Mouse (Mus musculus) intestine, postnatal 0 days (tissue): Measurements from ENCODE around the gene Plagl1. TPM values are rescaled to one million over a fixed set of nuclear protein-coding genes. Genes with fewer than 3 reads are reported as not detected.

Experiments
- ATAC-seq: fragments of 200-750 bp; cut with Nextera tagmentation; 2 replicates; pipeline ENCODE4 v1.8.0; 2017; ENCODE audit warnings: mild to moderate bottlenecking, moderate TSS enrichment, moderate library complexity
- H3K27ac ChIP-seq: fragments of 300-500 bp; sonication (generic); 2 replicates; pipeline ENCODE4 v1.5.1; 2014; ENCODE audit warnings: mild to moderate bottlenecking, low read depth, low read length, moderate library complexity
- H3K27me3 ChIP-seq: fragments of 300-500 bp; sonication (generic); replicated peaks from 2 replicates; pipeline ENCODE4 v1.6.1; 2014; ENCODE audit warnings: low read length, mixed read lengths; ENCODE audit not compliant: control insufficient read depth, insufficient read depth
- H3K36me3 ChIP-seq: fragments of 300-500 bp; sonication (generic); 2 replicates; pipeline ENCODE4 v1.6.1; 2014; ENCODE audit warnings: mild to moderate bottlenecking, moderate library complexity; ENCODE audit not compliant: control insufficient read depth, insufficient read depth
- H3K4me1 ChIP-seq: fragments of 300-500 bp; sonication (generic); replicated peaks from 2 replicates; pipeline ENCODE4 v1.6.1; 2014; ENCODE audit warnings: antibody characterized with exemption, low read length, mixed read lengths; ENCODE audit not compliant: control insufficient read depth, insufficient read depth
- H3K4me2 ChIP-seq: fragments of 300-500 bp; sonication (generic); replicated peaks from 2 replicates; pipeline ENCODE4 v1.6.1; 2014; ENCODE audit warnings: low read depth, mild to moderate bottlenecking, moderate library complexity
- H3K4me3 ChIP-seq: fragments of 300-500 bp; sonication (generic); 2 replicates; pipeline ENCODE4 v1.5.1; 2014; ENCODE audit warnings: low read depth, low read length
- H3K9ac ChIP-seq: fragments of 300-500 bp; sonication (generic); 2 replicates; pipeline ENCODE4 v1.6.1; 2014; ENCODE audit warnings: mild to moderate bottlenecking, low read depth, low read length
- H3K9me3 ChIP-seq: fragments of 300-500 bp; sonication (generic); 2 replicates; pipeline ENCODE4 v1.6.1; 2016; ENCODE audit warnings: mixed run types; ENCODE audit not compliant: control insufficient read depth
- CTCF ChIP-seq: sonication (generic); IDR thresholded peaks from 2 replicates; pipeline ENCODE4 v1.5.1; 2016; ENCODE audit warnings: low read depth, mild to moderate bottlenecking, control low read depth, antibody characterized with exemption, moderate library complexity
- WGBS: fragments of 180-500 bp; shearing (Covaris S2); extraction: QIAGEN DNeasy Blood & Tissue Kit; methylation state at CpG from one replicate; pipeline ENCODE4 v1.1.7; 2014; 5-methylcytosine and 5-hydroxymethylcytosine counted together
- polyA plus RNA-seq: library from polyadenylated mRNA; unstranded; fragments of >200 nt; fragmentation: Nextera tagmentation; extraction: Ambion mirVana; gene quantifications from 2 replicates; pipeline ENCODE4 v1.2.1, GENCODE M21; 2015

Gene Plagl1
- polyA plus RNA-seq, 1 experiment from 2014 or later, result 67.6 TPM

DNA sequence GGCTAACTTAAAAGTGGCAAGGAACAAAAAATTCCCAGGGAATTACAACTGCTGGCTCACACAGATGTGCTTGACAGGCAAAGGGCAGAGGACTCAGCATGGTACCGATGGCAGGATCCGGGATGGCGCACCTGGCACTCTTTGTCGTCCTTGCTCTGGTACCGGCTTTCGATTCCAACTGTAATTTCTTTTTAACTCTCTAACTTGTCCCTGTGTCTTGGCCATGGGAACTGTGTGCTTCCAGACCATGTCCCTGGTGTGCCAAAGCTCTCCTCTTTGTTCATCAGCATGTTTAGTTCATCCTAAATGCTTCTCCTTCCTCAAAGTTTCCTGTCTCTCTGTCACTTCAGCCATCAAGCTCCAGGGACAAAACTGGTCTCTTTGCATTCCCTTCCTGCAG lies 77.6 kb downstream of the Plagl1 start:
- Histone ChIP-seq H3K36me3 (no peaks in the 10 kb centered on the region), H3K4me1 (no peaks in the 10 kb centered on the region), H3K4me2 (no peak overlapping the region), H3K27me3 (no peaks in the 10 kb centered on the region), H3K27ac (no peak overlapping the region), H3K9me3 (no peaks in the 10 kb centered on the region), H3K4me3 (no peak overlapping the region), H3K9ac (no peak overlapping the region)
- 95% methylated on average over 6 of the region's 6 CpGs for WGBS
- no peak for ATAC-seq
- TF ChIP-seq CTCF, result no peak

DNA sequence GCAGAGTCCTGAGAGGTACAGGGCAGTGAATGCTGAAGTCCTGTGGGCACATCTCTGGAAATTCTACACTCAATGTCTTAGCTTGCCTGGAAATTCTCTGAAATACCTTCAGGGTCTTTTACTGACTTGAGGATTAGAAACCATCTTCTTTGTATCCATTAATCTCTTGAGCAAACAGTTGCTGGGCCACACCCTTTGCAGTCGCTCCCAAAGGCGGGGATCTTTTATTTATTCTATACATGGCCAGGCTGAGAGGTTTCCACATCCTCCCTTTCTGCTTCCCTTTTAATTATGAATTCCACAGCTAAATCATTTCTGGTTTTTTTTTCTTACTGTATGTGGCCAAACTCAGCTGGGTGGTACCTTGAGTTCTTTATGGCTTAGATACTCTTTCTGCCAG lies 80.1 kb downstream of the Plagl1 start:
- H3K4me2 ChIP-seq, result no peak overlapping the region
- H3K4me3 ChIP-seq, result no peak overlapping the region
- H3K9me3 ChIP-seq, result no peaks in the 10 kb centered on the region
- no peaks in the 10 kb centered on the region for H3K27me3 ChIP-seq
- H3K36me3 ChIP-seq, result no peaks in the 10 kb centered on the region
- no peak overlapping the region for H3K9ac ChIP-seq
- H3K27ac ChIP-seq, result no peak overlapping the region
- ATAC-seq, result no peak
- no peak for TF ChIP-seq CTCF
- 23% methylated on average over 2 of the region's 2 CpGs for WGBS
- no peaks in the 10 kb centered on the region for H3K4me1 ChIP-seq

DNA sequence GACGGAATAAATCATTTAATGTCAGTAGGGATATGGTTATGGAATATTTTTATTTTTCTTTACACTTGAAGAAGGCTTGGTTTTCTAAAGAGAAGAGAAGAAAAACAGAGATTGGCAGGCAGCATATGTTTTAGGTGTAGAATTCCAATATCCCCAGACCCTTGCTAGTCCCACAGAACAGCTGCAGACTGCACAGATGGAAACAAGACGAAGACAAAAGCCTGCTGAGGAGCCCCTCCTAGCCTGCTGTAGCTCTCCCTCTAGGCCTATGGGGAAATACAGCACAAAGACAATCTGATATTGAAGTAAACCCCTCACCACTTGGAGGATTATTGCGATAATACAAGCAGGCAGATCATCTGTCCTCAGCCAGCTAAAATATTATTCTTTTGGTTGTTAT lies 90.1 kb downstream of the Plagl1 start:
- H3K27me3 ChIP-seq, result no peaks in the 10 kb centered on the region
- H3K36me3 ChIP-seq, result no peaks in the 10 kb centered on the region
- H3K4me2 ChIP-seq, result no peak overlapping the region
- no peaks in the 10 kb centered on the region for H3K9me3 ChIP-seq
- H3K4me3 ChIP-seq, result no peak overlapping the region
- no peak for TF ChIP-seq CTCF
- WGBS, result 76% methylated on average over 3 of the region's 3 CpGs
- no peak overlapping the region for H3K27ac ChIP-seq
- no peaks in the 10 kb centered on the region for H3K4me1 ChIP-seq
- H3K9ac ChIP-seq, result no peak overlapping the region
- no peak for ATAC-seq

DNA sequence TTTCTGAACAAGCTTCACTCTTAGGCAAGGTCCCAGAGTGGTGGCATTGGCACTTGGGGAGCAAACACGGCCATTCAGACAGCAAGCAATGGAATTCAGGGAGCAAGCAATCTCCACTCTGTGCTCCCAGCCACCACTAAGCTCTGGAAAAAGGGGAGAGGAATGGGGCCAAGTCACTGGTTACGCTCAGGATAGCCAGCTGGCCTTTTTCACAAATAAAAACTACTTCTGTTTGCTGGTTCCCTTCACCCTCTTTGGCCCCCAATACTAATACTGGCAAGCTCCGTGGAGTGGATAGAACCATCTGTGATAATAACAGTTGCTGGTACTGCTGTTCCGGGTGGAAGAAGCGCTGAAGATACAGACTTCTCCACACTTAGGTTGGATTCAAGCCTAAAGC lies 91.0 kb downstream of the Plagl1 start:
- Histone ChIP-seq H3K4me2 (no peak overlapping the region), H3K4me1 (no peaks in the 10 kb centered on the region), H3K4me3 (no peak overlapping the region), H3K9ac (no peak overlapping the region), H3K27me3 (no peaks in the 10 kb centered on the region), H3K36me3 (no peaks in the 10 kb centered on the region), H3K27ac (no peak overlapping the region), H3K9me3 (no peaks in the 10 kb centered on the region)
- 64% methylated on average over 5 of the region's 5 CpGs for WGBS
- no peak for TF ChIP-seq CTCF
- ATAC-seq, result no peak

DNA sequence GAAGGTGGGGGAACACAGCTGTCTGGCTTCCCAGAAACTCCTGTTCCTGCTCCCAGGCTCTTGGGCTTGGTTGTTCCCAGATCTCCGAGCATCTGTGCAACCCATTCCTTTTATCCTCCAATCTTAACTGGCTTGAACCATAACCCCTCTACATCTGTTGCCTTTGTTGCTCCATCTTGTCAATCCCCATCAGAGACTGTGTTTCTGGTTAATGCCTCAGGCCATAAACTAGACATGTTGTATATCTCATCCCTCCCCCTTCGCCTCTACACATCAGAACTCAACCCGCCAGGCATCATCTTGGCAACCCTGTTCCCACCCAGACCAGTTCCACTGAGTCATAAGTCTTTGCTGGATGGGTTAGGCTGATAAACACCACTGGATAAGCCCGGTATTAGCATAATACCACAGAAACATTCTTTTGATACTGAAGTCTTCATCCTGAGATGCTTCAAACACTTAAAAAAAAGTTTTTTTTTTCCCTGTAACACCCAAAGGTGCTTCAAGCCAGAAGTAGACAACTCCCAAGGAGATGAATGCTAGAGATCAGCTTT lies 92.6 kb downstream of the Plagl1 start:
- Histone ChIP-seq H3K27me3 (no peaks in the 10 kb centered on the region), H3K4me2 (no peak overlapping the region), H3K36me3 (no peaks in the 10 kb centered on the region), H3K9ac (no peak overlapping the region), H3K4me1 (no peaks in the 10 kb centered on the region), H3K27ac (no peak overlapping the region), H3K9me3 (no peaks in the 10 kb centered on the region), H3K4me3 (no peak overlapping the region)
- WGBS, result 81% methylated on average over 4 of the region's 4 CpGs
- no peak for TF ChIP-seq CTCF
- ATAC-seq, result no peak

DNA sequence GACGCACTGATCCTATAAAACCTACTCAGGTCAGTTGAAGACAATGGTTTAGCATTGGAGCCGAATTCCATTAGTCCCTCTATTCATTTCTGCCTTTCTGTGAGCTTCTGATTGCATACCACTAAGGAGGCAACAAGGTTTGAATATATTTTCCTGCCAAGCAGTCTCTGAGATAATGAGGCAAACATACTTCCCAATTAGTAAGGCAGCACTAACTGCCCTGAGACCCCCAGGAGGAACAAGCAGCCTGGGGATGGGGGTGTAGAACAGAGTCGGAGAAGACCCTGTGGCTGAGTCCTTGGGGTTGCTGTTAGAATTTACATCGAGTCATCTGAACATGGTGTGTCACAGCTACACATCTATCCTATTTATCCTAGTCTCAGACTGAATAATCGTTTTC lies 95.1 kb downstream of the Plagl1 start:
- no peaks in the 10 kb centered on the region for H3K4me1 ChIP-seq
- 91% methylated on average over 5 of the region's 5 CpGs for WGBS
- no peaks in the 10 kb centered on the region for H3K36me3 ChIP-seq
- no peak for TF ChIP-seq CTCF
- no peak overlapping the region for H3K4me2 ChIP-seq
- no peak overlapping the region for H3K9ac ChIP-seq
- no peaks in the 10 kb centered on the region for H3K27me3 ChIP-seq
- H3K4me3 ChIP-seq, result no peak overlapping the region
- H3K27ac ChIP-seq, result no peak overlapping the region
- ATAC-seq, result no peak
- no peaks in the 10 kb centered on the region for H3K9me3 ChIP-seq

DNA sequence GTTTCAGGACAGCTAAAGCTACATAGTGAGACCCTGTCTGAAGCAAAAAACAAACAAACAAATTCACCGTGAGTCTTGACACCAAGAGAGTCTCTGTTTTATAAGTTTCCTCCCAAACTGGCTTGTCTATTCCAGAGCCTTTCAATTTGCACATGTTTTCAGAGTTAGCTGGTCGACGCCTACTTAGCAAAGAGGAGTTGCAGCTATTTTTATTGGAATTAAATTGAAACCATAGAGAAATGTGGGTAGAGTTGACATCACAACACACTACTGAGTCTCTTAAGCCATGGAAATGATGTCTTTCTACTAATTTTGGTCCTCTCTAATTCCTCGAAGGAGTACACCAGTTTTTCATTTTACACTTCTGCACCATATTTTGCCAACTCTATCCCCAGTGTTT lies 100.6 kb downstream of the Plagl1 start:
- Histone ChIP-seq H3K27me3 (no peaks in the 10 kb centered on the region), H3K4me1 (no peaks in the 10 kb centered on the region), H3K9me3 (no peaks in the 10 kb centered on the region), H3K27ac (no peak overlapping the region), H3K9ac (no peak overlapping the region), H3K4me2 (no peak overlapping the region), H3K36me3 (no peaks in the 10 kb centered on the region), H3K4me3 (no peak overlapping the region)
- WGBS, result 92% methylated on average over 4 of the region's 4 CpGs
- no peak for ATAC-seq
- TF ChIP-seq CTCF, result no peak
